Mouse (Mus musculus) intestine, embryonic 15.5 days (tissue): ENCODE data around the gene Ms4a6c. TPM values are rescaled to one million over a fixed set of nuclear protein-coding genes. Genes with fewer than 3 reads are reported as not detected.
"Not testable (repeated sequence)": the region's sequence is repeated elsewhere in the genome, so short reads cannot be mapped to it uniquely, and the experiment has no call there.

Experiments
- ATAC-seq: fragments of 200-750 bp; cut with Nextera tagmentation; 2 replicates; pipeline ENCODE4 v1.8.0; 2017; ENCODE audit warnings: moderate TSS enrichment, moderate library complexity
- H3K27ac ChIP-seq: fragments of 300-500 bp; sonication (generic); 2 replicates; pipeline ENCODE4 v1.5.1; 2015; ENCODE audit warnings: mild to moderate bottlenecking, inconsistent platforms
- H3K27me3 ChIP-seq: fragments of 300-500 bp; sonication (generic); replicated peaks from 2 replicates; pipeline ENCODE4 v1.6.1; 2015; ENCODE audit warnings: inconsistent platforms
- H3K36me3 ChIP-seq: fragments of 300-500 bp; sonication (generic); 2 replicates; pipeline ENCODE4 v1.6.1; 2015; ENCODE audit warnings: inconsistent platforms
- H3K4me1 ChIP-seq: fragments of 300-500 bp; sonication (generic); replicated peaks from 2 replicates; pipeline ENCODE4 v1.6.1; 2015; ENCODE audit warnings: inconsistent platforms
- H3K4me2 ChIP-seq: fragments of 300-500 bp; sonication (generic); replicated peaks from 2 replicates; pipeline ENCODE4 v1.6.1; 2015; ENCODE audit warnings: mild to moderate bottlenecking, inconsistent platforms
- H3K4me3 ChIP-seq: fragments of 300-500 bp; sonication (generic); replicated peaks from 2 replicates; pipeline ENCODE4 v1.5.1; 2015; ENCODE audit warnings: inconsistent platforms
- H3K9ac ChIP-seq: fragments of 300-500 bp; sonication (generic); 2 replicates; pipeline ENCODE4 v1.6.1; 2015; ENCODE audit warnings: inconsistent platforms
- H3K9me3 ChIP-seq: fragments of 300-500 bp; sonication (generic); 2 replicates; pipeline ENCODE4 v1.6.1; 2016; ENCODE audit warnings: inconsistent platforms
- WGBS: fragments of 180-500 bp; shearing (Covaris S2); methylation state at CpG from one replicate; pipeline ENCODE4 v1.1.7; 2015; 5-methylcytosine and 5-hydroxymethylcytosine counted together
- polyA plus RNA-seq: library from polyadenylated mRNA; unstranded; fragments of >200 nt; fragmentation: Nextera tagmentation; extraction: Ambion mirVana; gene quantifications from 2 replicates; pipeline ENCODE4 v1.2.1, GENCODE M21; 2015

Ms4a6c gene
- polyA plus RNA-seq, 1 experiment from 2014 or later, result 10.6 TPM

GRCm38 (mm10) chr19:11516246-11516645 is 47.1 kb downstream of the Ms4a6c start, which contains the start of gene Ms4a6b:
TSS of gene Ms4a6b (plus strand) at chr19:11516512.
- H3K27me3 ChIP-seq, result no peaks in the 10 kb centered on the region
- H3K9ac ChIP-seq, result no peak within 1 kb of the TSS
- no peaks in the 10 kb centered on the region for H3K36me3 ChIP-seq
- H3K4me2 ChIP-seq, result no peak within 1 kb of the TSS
- no peaks in the 10 kb centered on the region for H3K9me3 ChIP-seq
- H3K27ac ChIP-seq, result no peak within 1 kb of the TSS
- no peaks in the 10 kb centered on the region for H3K4me1 ChIP-seq
- no peak for ATAC-seq
- no peak within 1 kb of the TSS for H3K4me3 ChIP-seq

DNA sequence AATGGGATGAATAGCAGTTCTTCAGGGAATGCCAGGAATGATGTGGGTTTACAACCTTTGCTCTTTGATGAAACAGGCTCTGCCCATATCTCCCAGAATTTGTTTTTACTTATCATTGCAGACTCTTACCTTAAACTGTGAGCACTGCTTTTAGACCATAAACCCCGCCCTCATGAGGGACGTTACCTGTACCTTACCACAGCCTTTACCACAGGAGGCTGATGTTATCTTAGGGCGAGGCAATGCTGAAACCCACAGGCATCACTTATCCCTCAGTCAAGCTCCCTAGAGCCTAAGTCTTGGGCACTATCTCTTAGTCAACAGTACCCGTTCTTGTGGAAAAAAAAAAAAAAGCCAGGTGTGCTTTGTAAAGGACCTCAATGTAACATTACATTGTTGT is 47.7 kb downstream of the Ms4a6c start:
- Histone ChIP-seq H3K36me3 (no peaks in the 10 kb centered on the region), H3K4me3 (no peak overlapping the region), H3K4me2 (no peak overlapping the region), H3K9ac (no peak overlapping the region), H3K27me3 (no peaks in the 10 kb centered on the region), H3K9me3 (no peaks in the 10 kb centered on the region), H3K4me1 (no peaks in the 10 kb centered on the region), H3K27ac (no peak overlapping the region)
- ATAC-seq, result no peak
- 52% methylated on average over 4 of the region's 4 CpGs for WGBS

DNA sequence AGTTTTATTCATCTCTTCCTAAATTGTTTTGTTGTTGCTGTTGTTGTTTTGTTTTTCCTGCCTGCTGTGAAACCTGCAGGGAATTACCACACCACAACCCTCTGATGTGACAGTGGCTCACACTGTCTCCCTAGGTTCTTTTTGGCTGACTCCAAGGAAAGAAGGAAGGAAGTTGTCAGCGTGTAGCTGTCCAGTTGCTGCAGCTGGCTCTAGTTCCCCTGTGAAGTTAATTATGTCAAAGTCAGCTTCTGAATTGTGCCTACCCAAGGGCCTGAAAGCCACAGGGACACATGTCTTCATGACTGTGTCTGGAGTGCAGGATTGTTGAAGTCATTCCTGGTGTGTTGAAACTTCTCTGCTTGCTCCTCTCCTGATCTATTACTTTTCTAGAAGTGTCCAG is 48.2 kb downstream of the Ms4a6c start:
- ATAC-seq, H3K27ac ChIP-seq, H3K27me3 ChIP-seq, H3K4me3 ChIP-seq, H3K4me1 ChIP-seq, H3K36me3 ChIP-seq, H3K9me3 ChIP-seq, H3K4me2 ChIP-seq, H3K9ac ChIP-seq: not testable (repeated sequence)
- WGBS, result 46% methylated on average over 1 of the region's 1 CpGs

DNA sequence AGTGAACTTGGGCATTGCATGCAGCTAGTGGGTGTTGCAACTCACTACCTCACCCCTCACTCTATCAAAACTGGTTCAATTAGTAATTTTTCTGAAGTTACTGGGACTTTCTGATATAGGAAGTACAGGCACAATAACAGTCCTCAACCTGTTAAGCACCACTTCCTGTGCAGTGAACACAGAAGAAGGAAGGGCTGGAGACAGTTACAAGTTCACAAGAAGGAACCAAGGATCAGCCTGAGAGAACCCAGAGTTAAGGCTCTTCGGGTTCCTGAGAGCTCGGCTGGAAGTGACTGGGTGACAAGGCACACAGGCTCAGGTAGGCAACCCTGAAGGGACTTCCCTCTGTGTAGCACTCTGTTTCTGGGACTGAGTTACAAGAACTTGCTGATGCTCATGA is 49.2 kb downstream of the Ms4a6c start:
- ATAC-seq, H3K4me3 ChIP-seq, H3K4me1 ChIP-seq, H3K9me3 ChIP-seq, H3K9ac ChIP-seq, H3K27ac ChIP-seq, H3K4me2 ChIP-seq, H3K36me3 ChIP-seq, H3K27me3 ChIP-seq: not testable (repeated sequence)
- 79% methylated on average over 2 of the region's 2 CpGs for WGBS

DNA sequence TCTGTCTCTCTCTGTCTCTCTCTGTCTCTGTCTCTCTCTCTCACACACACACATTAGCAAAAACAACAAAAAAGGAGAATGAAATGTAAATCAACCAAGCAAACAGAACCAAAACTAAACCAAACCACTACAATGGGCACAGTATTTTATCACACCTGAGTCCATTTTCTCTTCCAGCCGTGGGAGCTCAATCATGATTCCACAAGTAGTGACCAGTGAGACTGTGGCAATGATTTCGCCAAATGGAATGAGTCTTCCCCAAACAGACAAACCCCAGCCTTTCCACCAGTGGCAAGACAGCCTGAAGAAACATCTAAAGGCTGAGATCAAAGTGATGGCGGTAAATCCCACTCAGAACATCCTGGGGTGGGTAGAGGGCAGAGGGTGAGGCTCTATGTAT is 51.0 kb downstream of the Ms4a6c start:
- Histone ChIP-seq H3K36me3 (no peaks in the 10 kb centered on the region), H3K4me3 (no peak overlapping the region), H3K9ac (no peak overlapping the region), H3K4me1 (no peaks in the 10 kb centered on the region), H3K27ac (no peak overlapping the region), H3K27me3 (no peaks in the 10 kb centered on the region), H3K4me2 (no peak overlapping the region), H3K9me3 (no peaks in the 10 kb centered on the region)
- no peak for ATAC-seq
- WGBS, result 85% methylated on average over 3 of the region's 3 CpGs

Other genes starting within 250 kb of the Ms4a6c start
- gene Ms4a12, start 236.9 kb upstream of the Ms4a6c start, polyA plus RNA-seq, result 0.20 and 0.25 TPM in 2 replicates
- gene Ms4a1, start 203.1 kb upstream of the Ms4a6c start, polyA plus RNA-seq, result not detected in 2 replicates
- not detected in 2 replicates for gene Ms4a5, start 185.5 kb upstream of the Ms4a6c start, polyA plus RNA-seq
- gene Ms4a14, start 154.9 kb upstream of the Ms4a6c start, polyA plus RNA-seq, result not detected in 2 replicates
- 4.9 and 5.0 TPM in 2 replicates for gene Ms4a7, start 133.2 kb upstream of the Ms4a6c start, polyA plus RNA-seq
- gene Ms4a4a, start 93.8 kb upstream of the Ms4a6c start, polyA plus RNA-seq, result 7.8 and 8.0 TPM in 2 replicates
- 1.6 and 2.4 TPM in 2 replicates for gene Ms4a4c, start 64.6 kb upstream of the Ms4a6c start, polyA plus RNA-seq
- gene Ms4a4b, start 25.8 kb upstream of the Ms4a6c start, polyA plus RNA-seq, result 0.46 and 0.53 TPM in 2 replicates
- 0.06 TPM in 1 of 2 replicates, not detected in the other for gene Gm8369, start 16.6 kb downstream of the Ms4a6c start, polyA plus RNA-seq
- gene Ms4a6b, start 47.1 kb downstream of the Ms4a6c start, polyA plus RNA-seq, result 6.8 and 8.4 TPM in 2 replicates
- 2.8 and 4.0 TPM in 2 replicates for gene Ms4a4d, start 67.4 kb downstream of the Ms4a6c start, polyA plus RNA-seq
- gene Ms4a6d, start 135.5 kb downstream of the Ms4a6c start, polyA plus RNA-seq, result 6.0 and 6.4 TPM in 2 replicates
- 0.15 and 0.18 TPM in 2 replicates for gene Ms4a2, start 154.4 kb downstream of the Ms4a6c start, polyA plus RNA-seq
- gene Ms4a3, start 171.5 kb downstream of the Ms4a6c start, polyA plus RNA-seq, result 0.34 TPM in 1 of 2 replicates, not detected in the other
- gene Oosp2, start 191.2 kb downstream of the Ms4a6c start, polyA plus RNA-seq, result not detected in 2 replicates
- gene Oosp1, start 221.8 kb downstream of the Ms4a6c start, polyA plus RNA-seq, result not detected in 2 replicates
- gene Oosp3, start 227.7 kb downstream of the Ms4a6c start, polyA plus RNA-seq, result not detected in 2 replicates